In genomic region chr6:97027110-97027677, GRCm38 (mm10) we compare ENCODE assay signal across 9 mouse cellular contexts. TPM values are rescaled to one million over a fixed set of nuclear protein-coding genes. Genes with fewer than 3 reads are reported as not detected.
DNase-seq lines count a peak whose midpoint lies in the region; ATAC-seq and TF ChIP-seq lines count a peak whose summit lies in the region.
"Had no signal": no experiment of that assay in that cellular context is flagged by ENCODE, and none has a peak within 500 bp of the region (broad histone marks: within the 10 kb centered on the region; RNA-seq: fewer than 3 reads in every experiment).

No protein-coding gene starts in this region.

- no peaks in the 10 kb centered on the region for H3K4me1 ChIP-seq in forebrain, embryonic 13.5 days
- H3K4me1 ChIP-seq in forebrain, embryonic 11.5 days (replicated peaks; ENCODE audit: control insufficient read depth, insufficient read depth, low read length), result no peaks in the 10 kb centered on the region
- H3K4me1 ChIP-seq in liver, postnatal 0 days (ENCODE audit: insufficient read depth), result no peaks in the 10 kb centered on the region
- H3K4me1 ChIP-seq in liver, embryonic 11.5 days (replicated peaks; ENCODE audit: control insufficient read depth, insufficient read depth, low read length), result no peaks in the 10 kb centered on the region
- peaks cover 17% of the 10 kb centered on the region for H3K4me1 ChIP-seq in neural tube, embryonic 13.5 days (replicated peaks)

- H3K4me2 ChIP-seq in forebrain, embryonic 13.5 days, result no peak overlapping the region
- H3K4me2 ChIP-seq in forebrain, embryonic 11.5 days (ENCODE audit: low read depth, low read length, severe bottlenecking), result no peak overlapping the region
- no peak overlapping the region for H3K4me2 ChIP-seq in liver, postnatal 0 days (ENCODE audit: low read depth, low read length)
- H3K4me2 ChIP-seq in liver, embryonic 11.5 days, result no peak overlapping the region
- H3K4me2 ChIP-seq in neural tube, embryonic 13.5 days, result no peak overlapping the region

- no peak for DNase-seq in forebrain, embryonic 11.5 days (ENCODE audit: low spot score)
- DNase-seq in liver, postnatal 0 days, result no peak
- no peak for DNase-seq in liver, embryonic 11.5 days (ENCODE audit: low spot score)
- DNase-seq in embryo, embryonic 11.5 days (ENCODE audit: low read depth, low spot score), result peak; percentile 24
- no peak for DNase-seq in right cerebral cortex, postnatal 4 days
- no peak for DNase-seq in urinary bladder, postnatal 25 days (ENCODE audit: low spot score)
- DNase-seq: kidney, postnatal 14 days had no signal

- TF ChIP-seq CTCF in liver, postnatal 0 days (IDR thresholded peaks at IDR 0.05; ENCODE audit: low read depth), result peak; percentile 48

- 37% methylated on average over 5 of the region's 5 CpGs for WGBS in forebrain, embryonic 13.5 days
- WGBS in forebrain, embryonic 11.5 days, result 43% methylated on average over 5 of the region's 5 CpGs
- 45% methylated on average over 5 of the region's 5 CpGs for WGBS in liver, postnatal 0 days (ENCODE audit: insufficient replicate concordance)
- WGBS in liver, embryonic 11.5 days, result 54% methylated on average over 5 of the region's 5 CpGs
- WGBS in neural tube, embryonic 13.5 days, result 47% methylated on average over 5 of the region's 5 CpGs

- H3K36me3 ChIP-seq in forebrain, embryonic 13.5 days (ENCODE audit: poor library complexity, severe bottlenecking), result no peaks in the 10 kb centered on the region
- H3K36me3 ChIP-seq in forebrain, embryonic 11.5 days (ENCODE audit: control insufficient read depth, insufficient read depth, low read length), result no peaks in the 10 kb centered on the region
- no peaks in the 10 kb centered on the region for H3K36me3 ChIP-seq in liver, postnatal 0 days (replicated peaks; ENCODE audit: insufficient read depth, low read length)
- H3K36me3 ChIP-seq in liver, embryonic 11.5 days (ENCODE audit: control insufficient read depth, insufficient read depth, low read length), result no peaks in the 10 kb centered on the region
- H3K36me3 ChIP-seq in neural tube, embryonic 13.5 days, result no peaks in the 10 kb centered on the region

- no peak overlapping the region for H3K4me3 ChIP-seq in forebrain, embryonic 13.5 days
- H3K4me3 ChIP-seq in forebrain, embryonic 11.5 days (ENCODE audit: low read depth, low read length), result no peak overlapping the region
- H3K4me3 ChIP-seq in liver, postnatal 0 days (ENCODE audit: low read depth, low read length), result no peak overlapping the region
- no peak overlapping the region for H3K4me3 ChIP-seq in liver, embryonic 11.5 days (ENCODE audit: low read depth, low read length)
- H3K4me3 ChIP-seq in neural tube, embryonic 13.5 days, result no peak overlapping the region

- no peak overlapping the region for H3K9ac ChIP-seq in forebrain, embryonic 13.5 days
- no peak overlapping the region for H3K9ac ChIP-seq in forebrain, embryonic 11.5 days (ENCODE audit: low read length)
- H3K9ac ChIP-seq in liver, postnatal 0 days (replicated peaks), result no peak overlapping the region
- H3K9ac ChIP-seq in liver, embryonic 11.5 days (ENCODE audit: low read depth, low read length), result no peak overlapping the region
- H3K9ac ChIP-seq in neural tube, embryonic 13.5 days, result no peak overlapping the region

- no peak for TF ChIP-seq EP300 in liver, postnatal 0 days (IDR thresholded peaks at IDR 0.05; ENCODE audit: low read depth)

- ATAC-seq in forebrain, embryonic 13.5 days, result 0 out of 2 replicates have a peak, but pooled peaks have one; percentile 51
- no peak for ATAC-seq in forebrain, embryonic 11.5 days (replicated peaks; ENCODE audit: low FRiP score)
- no peak for ATAC-seq in liver, postnatal 0 days
- no peak for ATAC-seq in liver, embryonic 11.5 days (replicated peaks; ENCODE audit: low FRiP score)
- ATAC-seq in neural tube, embryonic 13.5 days (ENCODE audit: low read depth), result no peak

- H3K27me3 ChIP-seq in forebrain, embryonic 13.5 days, result peaks cover 9% of the 10 kb centered on the region
- H3K27me3 ChIP-seq in forebrain, embryonic 11.5 days (ENCODE audit: control insufficient read depth, insufficient read depth, low read length), result no peaks in the 10 kb centered on the region
- H3K27me3 ChIP-seq in liver, postnatal 0 days (ENCODE audit: insufficient read depth, low read length), result peaks cover 6% of the 10 kb centered on the region; the same call in 1 of the 2 replicates
- H3K27me3 ChIP-seq in liver, embryonic 11.5 days (replicated peaks; ENCODE audit: control insufficient read depth, insufficient read depth, low read length), result no peaks in the 10 kb centered on the region
- no peaks in the 10 kb centered on the region for H3K27me3 ChIP-seq in neural tube, embryonic 13.5 days

- H3K9me3 ChIP-seq in forebrain, embryonic 13.5 days (replicated peaks), result no peaks in the 10 kb centered on the region
- no peaks in the 10 kb centered on the region for H3K9me3 ChIP-seq in forebrain, embryonic 11.5 days (ENCODE audit: control insufficient read depth, low read length)
- no peaks in the 10 kb centered on the region for H3K9me3 ChIP-seq in liver, postnatal 0 days (ENCODE audit: low read length)
- H3K9me3 ChIP-seq in liver, embryonic 11.5 days (ENCODE audit: control insufficient read depth, low read length), result no peaks in the 10 kb centered on the region
- no peaks in the 10 kb centered on the region for H3K9me3 ChIP-seq in neural tube, embryonic 13.5 days

- H3K27ac ChIP-seq in forebrain, embryonic 13.5 days, result no peak overlapping the region
- H3K27ac ChIP-seq in forebrain, embryonic 11.5 days (ENCODE audit: low read depth, low read length), result no peak overlapping the region
- no peak overlapping the region for H3K27ac ChIP-seq in liver, postnatal 0 days (ENCODE audit: low read depth)
- H3K27ac ChIP-seq in liver, embryonic 11.5 days (ENCODE audit: low read depth, low read length), result no peak overlapping the region
- H3K27ac ChIP-seq in neural tube, embryonic 13.5 days (replicated peaks), result 0 out of 2 replicates have a peak overlapping the region, but pooled peaks have one; percentile 4

RNA-seq across cellular contexts. Expression of gene Fam19a4, which starts 33.0 kb away (rescaled TPM):
- polyA plus RNA-seq in forebrain, embryonic 13.5 days (2015; fragmentation: Nextera tagmentation; extraction: Ambion mirVana), result 0.52 and 1.1 TPM in 2 replicates
- 0.41 and 0.87 TPM in 2 replicates for polyA plus RNA-seq in forebrain, embryonic 11.5 days (2014; fragmentation: Nextera tagmentation; extraction: Ambion mirVana)
- polyA plus RNA-seq in liver, postnatal 0 days (2015; fragmentation: Nextera tagmentation; extraction: Ambion mirVana), result not detected in 2 replicates
- polyA plus RNA-seq in liver, embryonic 11.5 days (2014; fragmentation: Nextera tagmentation; extraction: Ambion mirVana), result not detected in 2 replicates
- polyA plus RNA-seq in neural tube, embryonic 13.5 days (2015; fragmentation: Nextera tagmentation; extraction: Ambion mirVana), result 6.6 and 7.1 TPM in 2 replicates
